Mouse (Mus musculus) gastrocnemius, postnatal 4 days (tissue): ENCODE results near the gene Gm6020. TPM values are rescaled to one million over a fixed set of nuclear protein-coding genes. Genes with fewer than 3 reads are reported as not detected.

Source experiments
- total RNA-seq, 2 experiments: library from RNA; stranded (reverse); gene quantifications; 2 replicates each; pipeline ENCODE4 v1.2.3; 2021

The Gm6020 gene
- total RNA-seq, 2 experiments from 2014 or later = not detected

Other genes with a start within 250 kb of the Gm6020 start
- gene Zfp950, start 43.0 kb upstream of the Gm6020 start, total RNA-seq = 10 to 100 TPM; 16.7 to 22.8 TPM
- gene Gm7102, start 7.6 kb upstream of the Gm6020 start, total RNA-seq = not detected
- 1 to 10 TPM; 6.2 to 8.7 TPM for gene Csf2ra, start 44.5 kb downstream of the Gm6020 start, total RNA-seq
- gene Gm21060, start 113.2 kb downstream of the Gm6020 start, total RNA-seq = not detected